Mouse (Mus musculus): ENCODE measurements at regions not wholly inside any gene's neighbourhood (a gene's known extent, or its start where the extent isn't known, plus 50 kb on each side); places are given as distances from the start of the nearest gene placed in this dataset.

- Histone ChIP-seq H3K9ac (ENCODE audit: insufficient read depth, low read depth, low read length, poor library complexity, severe bottlenecking) (no peak overlapping the region), H3K27ac (ENCODE audit: insufficient read depth, low read depth, low read length, poor library complexity, severe bottlenecking) (no peak overlapping the region)
- in situ Hi-C loops (cut with MboI; ENCODE audit: low sequenced_read_pairs in 2 of 2, unreplicated experiment in 2 of 2), result no loop called here
Measured at GRCm38 (mm10) chr14:104695101-104695500, 172.7 kb upstream of the Rnf219 start.

GRCm38 (mm10) chr14:104694174-104694803 is 171.8 kb upstream of the Rnf219 start:
- no peak overlapping the region for H3K9ac ChIP-seq (ENCODE audit: insufficient read depth, low read depth, low read length, poor library complexity, severe bottlenecking)
- H3K9me3 ChIP-seq (ENCODE audit: control insufficient read depth, insufficient read depth, low read depth, low read length), result no peaks in the 10 kb centered on the region
- no peak for DNase-seq (ENCODE audit: low read depth, low spot score)
- H3K36me3 ChIP-seq (ENCODE audit: control insufficient read depth, insufficient read depth, low read length, poor library complexity, severe bottlenecking), result no peaks in the 10 kb centered on the region
- H3K4me3 ChIP-seq (ENCODE audit: insufficient read depth in 1 of 2, low read depth in 1 of 2, low read length in 2 of 2, poor library complexity in 1 of 2, severe bottlenecking in 1 of 2), result no peak overlapping the region
- TF ChIP-seq MAFK (IDR thresholded peaks at IDR 0.05; ENCODE audit: insufficient read depth, low read depth, low read length) (no peak), ZNF384 (IDR thresholded peaks at IDR 0.05; ENCODE audit: low read depth, low read length) (no peak), HCFC1 (IDR thresholded peaks at IDR 0.05; ENCODE audit: borderline replicate concordance, insufficient read depth, low read length) (no peak), ZC3H11A (IDR thresholded peaks at IDR 0.05; ENCODE audit: borderline replicate concordance, low read depth, low read length) (no peak), CHD2 (IDR thresholded peaks at IDR 0.05; ENCODE audit: low read depth, low read length) (no peak)
- H3K4me1 ChIP-seq (ENCODE audit: control insufficient read depth in 2 of 2, insufficient read depth in 2 of 2, low read length in 2 of 2, poor library complexity in 1 of 2), result no peaks in the 10 kb centered on the region
- in situ Hi-C loops (cut with MboI; ENCODE audit: low sequenced_read_pairs in 2 of 2, unreplicated experiment in 2 of 2), result no loop called here
- no peak overlapping the region for H3K27ac ChIP-seq (ENCODE audit: insufficient read depth, low read depth, low read length, poor library complexity, severe bottlenecking)

More at GRCm38 (mm10) chr14:104695101-104695500, 172.7 kb upstream of the Rnf219 start:
- no peaks in the 10 kb centered on the region for H3K9me3 ChIP-seq (ENCODE audit: control insufficient read depth, insufficient read depth, low read depth, low read length)
- no peaks in the 10 kb centered on the region for H3K36me3 ChIP-seq (ENCODE audit: control insufficient read depth, insufficient read depth, low read length, poor library complexity, severe bottlenecking)
- no peak overlapping the region for H3K4me3 ChIP-seq (ENCODE audit: insufficient read depth in 1 of 2, low read depth in 1 of 2, low read length in 2 of 2, poor library complexity in 1 of 2, severe bottlenecking in 1 of 2)
- H3K4me1 ChIP-seq (ENCODE audit: control insufficient read depth in 2 of 2, insufficient read depth in 2 of 2, low read length in 2 of 2, poor library complexity in 1 of 2), result no peaks in the 10 kb centered on the region
- no peak for DNase-seq (ENCODE audit: low read depth, low spot score)
- TF ChIP-seq ZC3H11A (IDR thresholded peaks at IDR 0.05; ENCODE audit: borderline replicate concordance, low read depth, low read length) (no peak), HCFC1 (IDR thresholded peaks at IDR 0.05; ENCODE audit: borderline replicate concordance, insufficient read depth, low read length) (no peak), ZNF384 (IDR thresholded peaks at IDR 0.05; ENCODE audit: low read depth, low read length) (no peak), CHD2 (IDR thresholded peaks at IDR 0.05; ENCODE audit: low read depth, low read length) (no peak), MAFK (IDR thresholded peaks at IDR 0.05; ENCODE audit: insufficient read depth, low read depth, low read length) (no peak)

- Histone ChIP-seq H3K9me3 (ENCODE audit: control insufficient read depth, insufficient read depth, low read depth, low read length) (no peaks in the 10 kb centered on the region), H3K27ac (ENCODE audit: insufficient read depth, low read depth, low read length, poor library complexity, severe bottlenecking) (no peak overlapping the region), H3K36me3 (ENCODE audit: control insufficient read depth, insufficient read depth, low read length, poor library complexity, severe bottlenecking) (no peaks in the 10 kb centered on the region), H3K4me1 (ENCODE audit: control insufficient read depth in 2 of 2, insufficient read depth in 2 of 2, low read length in 2 of 2, poor library complexity in 1 of 2) (no peaks in the 10 kb centered on the region), H3K4me3 (ENCODE audit: insufficient read depth in 1 of 2, low read depth in 1 of 2, low read length in 2 of 2, poor library complexity in 1 of 2, severe bottlenecking in 1 of 2) (no peak overlapping the region), H3K9ac (ENCODE audit: insufficient read depth, low read depth, low read length, poor library complexity, severe bottlenecking) (no peak overlapping the region)
- in situ Hi-C loops (cut with MboI; ENCODE audit: low sequenced_read_pairs in 2 of 2, unreplicated experiment in 2 of 2), result no loop called here
- DNase-seq (ENCODE audit: low read depth, low spot score), result no peak
- no peak for TF ChIP-seq MAFK (IDR thresholded peaks at IDR 0.05; ENCODE audit: insufficient read depth, low read depth, low read length)
- TF ChIP-seq ZNF384 (IDR thresholded peaks at IDR 0.05; ENCODE audit: low read depth, low read length), result no peak
- no peak for TF ChIP-seq HCFC1 (IDR thresholded peaks at IDR 0.05; ENCODE audit: borderline replicate concordance, insufficient read depth, low read length)
- no peak for TF ChIP-seq ZC3H11A (IDR thresholded peaks at IDR 0.05; ENCODE audit: borderline replicate concordance, low read depth, low read length)
- no peak for TF ChIP-seq CHD2 (IDR thresholded peaks at IDR 0.05; ENCODE audit: low read depth, low read length)
Measured at GRCm38 (mm10) chr14:104692616-104693015, 170.2 kb upstream of the Rnf219 start.

DNA sequence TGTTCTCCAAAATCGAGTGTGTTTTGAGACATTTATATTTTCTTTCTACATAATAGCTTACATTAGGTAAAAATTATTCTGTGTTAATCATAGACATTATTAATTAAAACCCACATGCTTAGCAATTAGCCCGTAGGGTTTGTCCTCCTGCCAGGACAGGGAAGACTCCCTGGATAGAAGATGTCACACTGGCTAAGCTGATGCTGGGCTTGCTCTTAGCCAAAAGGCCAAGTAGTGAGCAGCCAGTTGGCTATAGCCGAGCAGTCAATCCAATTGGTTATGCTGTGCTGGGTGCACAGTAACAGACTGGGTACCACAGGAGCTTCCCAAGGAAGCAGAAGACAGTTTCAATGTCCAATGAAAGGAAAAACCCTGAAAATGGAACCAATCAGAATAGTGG is 166.0 kb upstream of the Rnf219 start:
- TF ChIP-seq CHD2 (IDR thresholded peaks at IDR 0.05; ENCODE audit: low read depth, low read length) (no peak), ZC3H11A (IDR thresholded peaks at IDR 0.05; ENCODE audit: borderline replicate concordance, low read depth, low read length) (no peak), MAFK (IDR thresholded peaks at IDR 0.05; ENCODE audit: insufficient read depth, low read depth, low read length) (no peak), HCFC1 (IDR thresholded peaks at IDR 0.05; ENCODE audit: borderline replicate concordance, insufficient read depth, low read length) (no peak), ZNF384 (IDR thresholded peaks at IDR 0.05; ENCODE audit: low read depth, low read length) (no peak)
- Histone ChIP-seq H3K9ac (ENCODE audit: insufficient read depth, low read depth, low read length, poor library complexity, severe bottlenecking) (no peak overlapping the region), H3K9me3 (ENCODE audit: control insufficient read depth, insufficient read depth, low read depth, low read length) (no peaks in the 10 kb centered on the region), H3K27ac (ENCODE audit: insufficient read depth, low read depth, low read length, poor library complexity, severe bottlenecking) (no peak overlapping the region), H3K4me3 (ENCODE audit: insufficient read depth in 1 of 2, low read depth in 1 of 2, low read length in 2 of 2, poor library complexity in 1 of 2, severe bottlenecking in 1 of 2) (no peak overlapping the region), H3K36me3 (ENCODE audit: control insufficient read depth, insufficient read depth, low read length, poor library complexity, severe bottlenecking) (no peaks in the 10 kb centered on the region), H3K4me1 (ENCODE audit: control insufficient read depth in 2 of 2, insufficient read depth in 2 of 2, low read length in 2 of 2, poor library complexity in 1 of 2) (no peaks in the 10 kb centered on the region)
- in situ Hi-C loops (cut with MboI; ENCODE audit: low sequenced_read_pairs in 2 of 2, unreplicated experiment in 2 of 2), result no loop called here
- no peak for DNase-seq (ENCODE audit: low read depth, low spot score)
